Mouse (Mus musculus) left cerebral cortex, adult 8-10 months (tissue): ENCODE data around the gene Ahcyl2. TPM values are rescaled to one million over a fixed set of nuclear protein-coding genes. Genes with fewer than 3 reads are reported as not detected.

Experiments used
- DNase-seq, 2 experiments: peaks; one replicate each; pipeline ENCODE4 v3.0.0; 2022; ENCODE audit warnings: low spot score in 2 of 2
- total RNA-seq, 4 experiments: library from RNA; stranded (reverse); gene quantifications; 2 replicates each; pipeline ENCODE4 v1.2.4; 2022

Ahcyl2 gene
- total RNA-seq, 4 experiments from 2014 or later = 128 to 171 (median 150) TPM

DNA sequence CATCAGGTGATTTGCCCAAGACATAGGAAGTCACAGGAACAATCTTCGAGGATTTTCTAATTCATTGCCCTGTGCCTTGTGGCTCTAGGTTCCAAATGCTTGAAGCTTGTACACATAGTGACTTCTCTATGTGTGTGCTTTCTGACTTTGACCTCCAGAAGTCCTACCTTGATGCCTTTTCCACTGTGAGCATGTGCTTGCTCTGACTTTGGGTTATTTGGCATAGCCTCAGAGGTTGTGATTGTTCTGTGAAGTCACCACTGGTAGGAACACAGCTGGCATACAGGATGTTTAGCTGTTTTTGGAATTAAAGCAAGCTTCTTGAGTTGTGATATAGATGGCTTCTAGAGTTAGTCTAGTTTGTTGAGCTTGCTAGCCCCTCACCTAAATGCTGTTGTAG lies 82.3 kb downstream of the Ahcyl2 start:
- no peak for DNase-seq

GRCm38 (mm10) chr6:29850747-29851146 lies 82.9 kb downstream of the Ahcyl2 start:
- no peak for DNase-seq

- DNase-seq = no peak
Measured at GRCm38 (mm10) chr6:29851873-29852272, 84.1 kb downstream of the Ahcyl2 start.

GRCm38 (mm10) chr6:29853213-29853899 lies 85.5 kb downstream of the Ahcyl2 start:
- DNase-seq = peak; percentile 33 to 87

DNA sequence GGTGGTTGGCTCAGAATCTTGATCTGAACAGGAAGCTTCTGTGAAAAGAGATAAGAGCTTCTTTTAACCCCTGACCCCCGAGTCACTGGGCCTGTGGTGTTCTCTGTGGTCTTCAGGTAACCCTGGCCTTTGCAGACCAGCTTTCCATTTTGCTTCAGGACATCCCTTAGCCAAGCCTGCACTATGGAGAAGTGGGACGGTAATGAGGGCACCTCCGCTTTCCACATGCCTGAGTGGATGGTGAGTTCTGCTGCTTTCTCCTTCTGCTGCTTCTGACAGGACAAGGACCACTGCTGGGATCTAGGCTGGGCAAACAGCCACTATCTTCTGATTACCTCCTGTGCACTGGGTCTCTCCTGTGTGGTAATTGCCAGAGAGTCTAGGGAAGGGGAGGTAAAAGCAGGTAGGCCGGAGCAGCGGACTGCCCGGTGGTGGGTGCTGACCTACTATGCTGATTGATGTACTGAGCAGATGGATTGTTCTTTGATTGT lies 86.1 kb downstream of the Ahcyl2 start:
- DNase-seq = no peak

- DNase-seq = no peak
Measured at GRCm38 (mm10) chr6:29858619-29859018, 90.8 kb downstream of the Ahcyl2 start.

GRCm38 (mm10) chr6:29859344-29859743 lies 91.5 kb downstream of the Ahcyl2 start:
- DNase-seq = no peak

- DNase-seq = no peak
Measured at GRCm38 (mm10) chr6:29860238-29860637, 92.4 kb downstream of the Ahcyl2 start.

GRCm38 (mm10) chr6:29864926-29865325 lies 97.1 kb downstream of the Ahcyl2 start:
- no peak for DNase-seq

DNA sequence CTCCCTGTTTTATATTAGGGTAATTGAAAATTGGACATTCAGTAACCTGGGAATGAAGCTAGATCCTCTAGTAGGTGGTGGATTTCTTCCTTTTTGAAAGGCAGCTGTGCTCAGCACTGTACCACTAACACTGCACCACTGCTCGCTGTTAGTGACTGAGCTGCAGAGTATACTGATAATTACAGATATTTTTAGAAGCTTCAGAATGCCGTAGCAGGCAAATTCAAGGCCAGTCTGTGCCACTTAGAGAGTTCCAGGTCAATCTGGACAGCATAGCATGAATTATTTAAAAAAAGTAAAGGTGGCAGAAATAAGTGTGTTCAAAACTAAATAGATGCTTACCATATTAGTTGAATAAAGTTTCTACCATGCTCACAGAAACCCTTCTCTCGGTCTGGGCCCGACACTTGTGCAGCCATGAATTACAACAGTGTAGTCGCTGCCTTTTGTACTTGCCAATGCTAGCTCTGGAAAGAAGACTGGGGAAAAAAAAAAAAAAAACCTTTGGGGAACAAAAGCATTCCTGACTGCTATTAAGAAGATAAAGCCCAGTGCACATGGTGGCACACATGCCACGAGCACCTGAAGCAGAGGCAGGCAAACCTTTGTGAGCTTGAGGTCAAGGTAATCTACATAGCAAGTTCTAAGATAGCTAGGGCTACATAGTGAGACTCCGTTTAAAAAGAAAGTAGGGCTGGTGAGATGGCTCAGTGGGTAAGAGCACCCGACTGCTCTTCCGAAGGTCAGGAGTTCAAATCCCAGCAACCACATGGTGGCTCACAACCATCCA lies 99.3 kb downstream of the Ahcyl2 start:
- DNase-seq = no peak

DNA sequence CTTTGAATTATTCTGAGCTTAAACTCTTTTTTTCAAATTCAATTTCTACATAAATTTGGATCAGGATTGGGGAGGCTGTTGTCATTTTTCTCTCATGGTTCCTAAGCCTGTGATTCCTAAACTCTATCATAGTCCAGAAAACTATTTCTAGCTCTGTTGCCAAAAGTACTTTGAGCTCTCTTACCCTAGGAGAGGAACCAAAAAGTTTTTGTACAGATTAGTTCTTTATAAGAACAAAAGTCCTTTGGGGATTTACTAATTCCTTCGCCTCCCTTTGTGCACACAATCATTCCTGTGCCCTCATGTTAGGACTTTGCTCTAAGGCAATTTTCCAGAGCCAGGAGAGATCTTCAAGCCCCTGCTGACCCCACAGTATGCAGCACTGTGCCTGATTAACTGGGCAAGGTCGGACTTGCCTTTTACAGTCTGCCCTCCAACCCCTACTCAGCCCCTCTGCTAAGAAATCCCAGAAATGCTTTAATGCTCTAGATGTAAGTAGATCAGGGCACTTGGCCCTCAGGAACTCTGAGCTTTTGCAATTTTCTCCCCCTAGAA lies 100.6 kb downstream of the Ahcyl2 start:
- no peak for DNase-seq

GRCm38 (mm10) chr6:29873654-29874053 lies 105.8 kb downstream of the Ahcyl2 start:
- no peak for DNase-seq

DNA sequence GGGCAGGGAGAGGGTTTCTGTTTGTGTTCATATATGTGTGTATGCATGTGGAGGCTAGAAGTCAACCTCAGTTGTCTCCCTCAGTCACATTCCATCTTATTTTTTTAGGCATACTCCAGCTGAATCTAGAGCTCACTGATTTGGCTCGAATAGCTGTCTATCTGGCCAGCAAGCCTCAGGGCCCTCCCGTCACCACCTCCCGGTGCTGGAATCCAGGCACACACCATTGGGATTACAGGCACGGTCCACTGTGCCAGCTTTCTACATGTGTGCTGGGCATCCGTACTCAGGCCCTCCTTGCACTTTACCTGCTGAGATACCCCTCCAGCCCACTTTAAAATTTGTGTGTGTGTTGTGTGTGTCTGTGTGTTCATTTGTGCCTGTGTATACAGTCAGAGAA lies 107.8 kb downstream of the Ahcyl2 start:
- no peak for DNase-seq

DNA sequence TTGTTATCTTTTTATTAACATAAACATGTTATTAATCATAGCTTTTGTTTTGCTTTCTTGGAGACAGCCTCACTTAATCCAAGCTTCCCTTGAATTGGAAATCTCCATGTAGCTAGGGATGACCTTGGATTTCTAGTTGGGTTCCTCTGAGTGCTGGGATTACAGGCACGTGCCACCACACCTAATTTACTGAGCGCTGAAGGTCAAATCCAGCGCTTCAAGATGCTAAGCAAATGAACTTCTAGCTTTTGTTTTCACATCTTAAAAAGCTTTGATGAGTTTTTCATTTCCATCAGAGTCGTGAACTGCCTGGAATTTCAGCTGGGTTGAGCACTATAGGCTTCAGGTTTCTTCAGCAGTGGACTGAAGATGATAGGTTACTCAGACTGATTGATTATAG lies 109.0 kb downstream of the Ahcyl2 start:
- no peak for DNase-seq

DNA sequence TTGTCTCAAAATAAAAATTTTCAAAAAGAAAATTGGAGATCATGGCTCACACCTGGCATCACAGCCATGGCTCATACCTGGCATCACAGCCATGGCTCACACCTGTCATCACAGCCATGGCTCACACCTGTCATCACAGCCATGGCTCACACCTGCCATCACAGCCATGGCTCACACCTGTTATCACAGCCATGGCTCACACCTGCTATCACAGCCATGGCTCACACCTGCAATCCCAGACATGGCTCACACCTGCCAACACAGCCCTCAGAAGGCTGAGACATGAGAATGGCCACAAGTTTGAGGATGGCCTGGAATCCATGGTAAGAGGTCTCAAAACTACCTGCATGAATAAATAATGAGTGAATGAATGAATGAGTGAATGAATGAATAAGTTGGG lies 111.8 kb downstream of the Ahcyl2 start:
- DNase-seq = no peak

GRCm38 (mm10) chr6:29880796-29881195 lies 113.0 kb downstream of the Ahcyl2 start:
- no peak for DNase-seq

- DNase-seq = no peak
Measured at GRCm38 (mm10) chr6:29881936-29882335, 114.1 kb downstream of the Ahcyl2 start.

DNA sequence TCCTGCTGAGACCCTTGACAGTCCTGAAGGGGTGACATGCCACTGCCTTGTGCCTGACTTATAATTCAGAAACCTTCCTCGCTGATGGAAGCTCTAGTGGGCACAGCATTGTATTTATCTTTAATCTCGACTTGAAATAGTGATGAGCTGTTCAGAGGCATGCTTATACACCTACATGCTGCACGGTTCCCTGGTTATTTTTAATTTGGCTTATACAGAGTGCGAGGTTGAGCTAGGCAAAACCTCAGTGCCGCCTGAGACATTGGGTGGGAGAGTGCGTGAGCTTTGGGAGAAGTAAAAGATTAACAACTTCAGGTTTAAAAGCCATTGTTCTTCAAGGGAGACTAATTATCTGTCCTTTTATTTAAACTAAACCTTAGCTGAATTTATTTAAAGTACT lies 115.1 kb downstream of the Ahcyl2 start:
- peak in 1 of 2 experiments; percentile 21 for DNase-seq

- DNase-seq = peak; percentile 37 to 74
Measured at GRCm38 (mm10) chr6:29891151-29891550, 123.3 kb downstream of the Ahcyl2 start.

GRCm38 (mm10) chr6:29896976-29897375 lies 129.2 kb downstream of the Ahcyl2 start:
- no peak for DNase-seq

- DNase-seq = no peak
Measured at GRCm38 (mm10) chr6:29901450-29901849, 133.6 kb downstream of the Ahcyl2 start.

GRCm38 (mm10) chr6:29902256-29902655 lies 134.4 kb downstream of the Ahcyl2 start:
- no peak for DNase-seq
